Mouse (Mus musculus) testis, postnatal 10 days (tissue): ENCODE measurements at regions not wholly inside any gene's neighbourhood (a gene's known extent, or its start where the extent isn't known, plus 50 kb on each side); places are given as distances from the start of the nearest gene placed in this dataset.
A peak's percentile ranks its signal among the peaks of the same experiment; 100 is the strongest.
"Not testable (repeated sequence)": the region's sequence is repeated elsewhere in the genome, so short reads cannot be mapped to it uniquely, and the experiment has no call there.

Experiments used
- DNase-seq: peaks from one replicate; pipeline ENCODE4 v3.0.0; 2021; ENCODE audit warnings: low spot score

- DNase-seq: not testable (repeated sequence)
Observed at GRCm38 (mm10) chr1:85451701-85452100, 123.8 kb upstream of the G530012D18Rik start.

DNA sequence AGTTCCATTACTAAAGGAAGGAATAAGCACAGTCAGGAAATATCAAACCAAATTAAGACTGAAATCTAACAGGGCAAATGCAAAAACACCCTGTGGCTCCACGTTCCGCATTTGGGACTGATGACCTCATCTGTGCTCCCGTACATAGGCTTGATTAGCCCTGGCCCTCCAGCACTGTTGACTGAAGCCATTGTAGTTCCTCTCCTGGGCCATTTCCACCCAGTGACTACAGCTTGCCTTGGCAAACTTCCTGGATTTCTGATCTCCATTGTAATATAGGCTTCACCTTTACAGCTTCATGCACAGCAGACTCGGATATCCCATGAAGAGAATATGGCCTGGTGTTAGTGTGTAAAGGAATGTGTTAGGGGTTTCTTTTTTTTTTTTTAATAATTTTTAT lies 122.1 kb upstream of the G530012D18Rik start:
- not testable (repeated sequence) for DNase-seq

DNA sequence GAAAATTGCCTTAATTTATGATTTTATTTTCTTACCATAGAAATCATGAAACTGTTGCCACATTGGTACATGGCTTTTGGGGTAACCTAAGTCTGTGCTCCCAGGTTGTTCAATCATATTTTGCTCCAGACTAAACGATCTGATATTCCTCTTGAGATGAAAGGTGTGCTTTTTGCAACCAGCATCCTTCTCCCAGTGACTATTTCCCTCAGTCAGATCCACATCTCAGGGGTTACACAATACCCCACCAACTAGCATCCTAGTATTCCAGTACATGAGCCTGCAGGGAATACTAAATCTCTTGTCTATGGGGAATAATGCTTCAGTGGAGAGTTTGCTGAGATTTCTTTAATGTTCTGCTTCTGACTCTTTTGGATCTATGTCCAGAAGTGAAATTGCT lies 118.8 kb upstream of the G530012D18Rik start:
- not testable (repeated sequence) for DNase-seq

- DNase-seq: not testable (repeated sequence)
Observed at GRCm38 (mm10) chr1:85457731-85458130, 117.7 kb upstream of the G530012D18Rik start.

- not testable (repeated sequence) for DNase-seq
Observed at GRCm38 (mm10) chr1:85462121-85462520, 113.4 kb upstream of the G530012D18Rik start.

DNA sequence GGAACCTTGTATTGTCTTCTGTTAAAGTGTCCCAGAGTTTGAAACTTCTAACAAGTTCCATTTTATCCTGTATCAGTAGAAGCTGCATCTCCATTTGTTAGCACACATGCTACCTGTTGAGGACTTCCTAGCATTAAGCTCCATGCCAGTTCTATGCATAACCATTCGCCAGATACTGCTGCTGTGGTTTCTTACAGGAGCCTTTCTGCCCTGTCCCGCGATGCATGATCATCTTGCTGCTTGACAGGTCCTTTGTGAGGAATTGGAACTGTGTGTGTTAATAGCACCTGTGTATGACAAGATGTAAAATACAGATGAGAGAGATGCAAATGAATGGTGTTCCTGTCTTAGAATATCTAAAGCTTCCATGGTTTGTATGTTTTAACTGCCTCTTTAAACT lies 96.4 kb upstream of the G530012D18Rik start:
- DNase-seq: not testable (repeated sequence)

DNA sequence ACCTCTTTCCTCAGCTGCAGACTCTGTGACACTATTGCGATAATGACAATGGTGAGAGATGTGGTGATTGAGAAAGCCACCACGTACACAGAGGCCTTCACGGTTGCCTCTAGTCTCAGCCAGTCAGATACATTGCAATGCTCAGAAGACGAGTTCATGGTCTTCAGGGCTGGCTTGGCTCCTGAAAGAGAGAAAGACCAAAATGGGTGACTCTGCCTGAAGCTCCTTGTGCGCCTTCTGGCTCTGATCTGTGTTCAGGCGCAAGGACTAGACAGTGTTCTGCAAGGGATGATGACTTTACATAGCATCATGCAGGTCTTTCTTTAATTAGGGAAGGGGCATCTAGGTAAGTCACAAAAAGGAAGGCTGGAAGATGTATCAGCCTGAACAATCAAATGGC lies 90.5 kb upstream of the G530012D18Rik start:
- DNase-seq: peak; percentile 36

GRCm38 (mm10) chr1:85499931-85500330 lies 75.5 kb upstream of the G530012D18Rik start:
- DNase-seq: not testable (repeated sequence)

GRCm38 (mm10) chr1:85501278-85501677 lies 74.2 kb upstream of the G530012D18Rik start:
- DNase-seq: peak; percentile 37
